Mouse (Mus musculus) intestine, postnatal 0 days (tissue): ENCODE results near the gene Tekt4. TPM values are rescaled to one million over a fixed set of nuclear protein-coding genes. Genes with fewer than 3 reads are reported as not detected.

Experiments
- ATAC-seq: fragments of 200-750 bp; cut with Nextera tagmentation; 2 replicates; pipeline ENCODE4 v1.8.0; 2017; ENCODE audit warnings: mild to moderate bottlenecking, moderate TSS enrichment, moderate library complexity
- H3K27ac ChIP-seq: fragments of 300-500 bp; sonication (generic); 2 replicates; pipeline ENCODE4 v1.5.1; 2014; ENCODE audit warnings: mild to moderate bottlenecking, low read depth, low read length, moderate library complexity
- H3K27me3 ChIP-seq: fragments of 300-500 bp; sonication (generic); replicated peaks from 2 replicates; pipeline ENCODE4 v1.6.1; 2014; ENCODE audit warnings: low read length, mixed read lengths; ENCODE audit not compliant: control insufficient read depth, insufficient read depth
- H3K36me3 ChIP-seq: fragments of 300-500 bp; sonication (generic); 2 replicates; pipeline ENCODE4 v1.6.1; 2014; ENCODE audit warnings: mild to moderate bottlenecking, moderate library complexity; ENCODE audit not compliant: control insufficient read depth, insufficient read depth
- H3K4me1 ChIP-seq: fragments of 300-500 bp; sonication (generic); replicated peaks from 2 replicates; pipeline ENCODE4 v1.6.1; 2014; ENCODE audit warnings: antibody characterized with exemption, low read length, mixed read lengths; ENCODE audit not compliant: control insufficient read depth, insufficient read depth
- H3K4me2 ChIP-seq: fragments of 300-500 bp; sonication (generic); replicated peaks from 2 replicates; pipeline ENCODE4 v1.6.1; 2014; ENCODE audit warnings: low read depth, mild to moderate bottlenecking, moderate library complexity
- H3K4me3 ChIP-seq: fragments of 300-500 bp; sonication (generic); 2 replicates; pipeline ENCODE4 v1.5.1; 2014; ENCODE audit warnings: low read depth, low read length
- H3K9ac ChIP-seq: fragments of 300-500 bp; sonication (generic); 2 replicates; pipeline ENCODE4 v1.6.1; 2014; ENCODE audit warnings: mild to moderate bottlenecking, low read depth, low read length
- H3K9me3 ChIP-seq: fragments of 300-500 bp; sonication (generic); 2 replicates; pipeline ENCODE4 v1.6.1; 2016; ENCODE audit warnings: mixed run types; ENCODE audit not compliant: control insufficient read depth
- CTCF ChIP-seq: sonication (generic); IDR thresholded peaks from 2 replicates; pipeline ENCODE4 v1.5.1; 2016; ENCODE audit warnings: low read depth, mild to moderate bottlenecking, control low read depth, antibody characterized with exemption, moderate library complexity
- WGBS: fragments of 180-500 bp; shearing (Covaris S2); extraction: QIAGEN DNeasy Blood & Tissue Kit; methylation state at CpG from one replicate; pipeline ENCODE4 v1.1.7; 2014; 5-methylcytosine and 5-hydroxymethylcytosine counted together
- polyA plus RNA-seq: library from polyadenylated mRNA; unstranded; fragments of >200 nt; fragmentation: Nextera tagmentation; extraction: Ambion mirVana; gene quantifications from 2 replicates; pipeline ENCODE4 v1.2.1, GENCODE M21; 2015

Tekt4 gene
- polyA plus RNA-seq, 1 experiment from 2014 or later = not detected

GRCm38 (mm10) chr17:25480152-25480551, 25.7 kb downstream of the Tekt4 start:
- Histone ChIP-seq H3K36me3 (no peaks in the 10 kb centered on the region), H3K4me2 (no peak overlapping the region), H3K9ac (no peak overlapping the region), H3K27ac (no peak overlapping the region), H3K27me3 (0 out of 2 replicates have a peak, but pooled peaks cover 3% of the 10 kb centered on the region), H3K9me3 (no peaks in the 10 kb centered on the region), H3K4me1 (no peaks in the 10 kb centered on the region), H3K4me3 (no peak overlapping the region)
- 65% methylated on average over 8 of the region's 8 CpGs for WGBS
- no peak for TF ChIP-seq CTCF
- ATAC-seq = no peak

GRCm38 (mm10) chr17:25480820-25481219, 26.4 kb downstream of the Tekt4 start:
- no peak for ATAC-seq
- Histone ChIP-seq H3K27me3 (0 out of 2 replicates have a peak, but pooled peaks cover 3% of the 10 kb centered on the region), H3K9ac (no peak overlapping the region), H3K4me3 (no peak overlapping the region), H3K9me3 (no peaks in the 10 kb centered on the region), H3K27ac (no peak overlapping the region), H3K4me1 (no peaks in the 10 kb centered on the region), H3K36me3 (no peaks in the 10 kb centered on the region), H3K4me2 (no peak overlapping the region)
- TF ChIP-seq CTCF = no peak
- WGBS = 57% methylated on average over 4 of the region's 4 CpGs

- H3K4me1 ChIP-seq = no peaks in the 10 kb centered on the region
- 81% methylated on average over 6 of the region's 6 CpGs for WGBS
Measured at GRCm38 (mm10) chr17:25482092-25482491, 27.7 kb downstream of the Tekt4 start.

GRCm38 (mm10) chr17:25497013-25497412, 42.6 kb downstream of the Tekt4 start, which contains the start of gene Sstr5:
Sstr5 (minus strand) TSS chr17:25497288.
- Histone ChIP-seq H3K27ac (no peak within 1 kb of the TSS), H3K9ac (no peak within 1 kb of the TSS), H3K36me3 (no peaks in the 10 kb centered on the region), H3K4me3 (0 out of 2 replicates have a peak within 1 kb of the TSS, but pooled peaks have one; percentile 12), H3K27me3 (peaks cover 15% of the 10 kb centered on the region), H3K4me1 (no peaks in the 10 kb centered on the region), H3K9me3 (no peaks in the 10 kb centered on the region), H3K4me2 (peak within 1 kb of the TSS; percentile 35)
- 0 out of 2 replicates have a peak, but pooled peaks have one; percentile 45 for ATAC-seq
- WGBS = 2% methylated on average over 25 of the region's 28 CpGs
- TF ChIP-seq CTCF = no peak

More at GRCm38 (mm10) chr17:25482092-25482491, 27.7 kb downstream of the Tekt4 start:
- Histone ChIP-seq H3K36me3 (no peaks in the 10 kb centered on the region), H3K9me3 (no peaks in the 10 kb centered on the region), H3K27me3 (0 out of 2 replicates have a peak, but pooled peaks cover 3% of the 10 kb centered on the region), H3K4me2 (no peak overlapping the region), H3K9ac (no peak overlapping the region), H3K27ac (no peak overlapping the region), H3K4me3 (no peak overlapping the region)
- no peak for TF ChIP-seq CTCF
- no peak for ATAC-seq

GRCm38 (mm10) chr17:25502599-25502998, 48.2 kb downstream of the Tekt4 start:
- H3K27me3 ChIP-seq = no peaks in the 10 kb centered on the region

GRCm38 (mm10) chr17:25507799-25508198, 53.4 kb downstream of the Tekt4 start:
- H3K27me3 ChIP-seq = 0 out of 2 replicates have a peak, but pooled peaks cover 6% of the 10 kb centered on the region
- WGBS = 10% methylated on average over 3 of the region's 3 CpGs
- TF ChIP-seq CTCF = peak; percentile 95
- no peaks in the 10 kb centered on the region for H3K9me3 ChIP-seq
- no peak overlapping the region for H3K4me3 ChIP-seq
- H3K9ac ChIP-seq = no peak overlapping the region
- H3K4me1 ChIP-seq = no peaks in the 10 kb centered on the region
- ATAC-seq = peak; percentile 38; the same call in 1 of the 2 replicates
- H3K4me2 ChIP-seq = no peak overlapping the region
- H3K27ac ChIP-seq = no peak overlapping the region
- no peaks in the 10 kb centered on the region for H3K36me3 ChIP-seq

More at GRCm38 (mm10) chr17:25502599-25502998, 48.2 kb downstream of the Tekt4 start:
- no peak overlapping the region for H3K4me3 ChIP-seq
- no peak for TF ChIP-seq CTCF
- H3K4me2 ChIP-seq = no peak overlapping the region
- ATAC-seq = no peak
- no peak overlapping the region for H3K9ac ChIP-seq
- H3K9me3 ChIP-seq = no peaks in the 10 kb centered on the region
- no peaks in the 10 kb centered on the region for H3K4me1 ChIP-seq
- WGBS = 74% methylated on average over 4 of the region's 4 CpGs
- no peaks in the 10 kb centered on the region for H3K36me3 ChIP-seq
- H3K27ac ChIP-seq = no peak overlapping the region
